Mouse (Mus musculus): Measurements from ENCODE around the gene Epha4. TPM values are rescaled to one million over a fixed set of nuclear protein-coding genes. Genes with fewer than 3 reads are reported as not detected.

Epha4 gene
- total RNA-seq, 2 experiments from 2014 or later: 4.2 TPM

DNA sequence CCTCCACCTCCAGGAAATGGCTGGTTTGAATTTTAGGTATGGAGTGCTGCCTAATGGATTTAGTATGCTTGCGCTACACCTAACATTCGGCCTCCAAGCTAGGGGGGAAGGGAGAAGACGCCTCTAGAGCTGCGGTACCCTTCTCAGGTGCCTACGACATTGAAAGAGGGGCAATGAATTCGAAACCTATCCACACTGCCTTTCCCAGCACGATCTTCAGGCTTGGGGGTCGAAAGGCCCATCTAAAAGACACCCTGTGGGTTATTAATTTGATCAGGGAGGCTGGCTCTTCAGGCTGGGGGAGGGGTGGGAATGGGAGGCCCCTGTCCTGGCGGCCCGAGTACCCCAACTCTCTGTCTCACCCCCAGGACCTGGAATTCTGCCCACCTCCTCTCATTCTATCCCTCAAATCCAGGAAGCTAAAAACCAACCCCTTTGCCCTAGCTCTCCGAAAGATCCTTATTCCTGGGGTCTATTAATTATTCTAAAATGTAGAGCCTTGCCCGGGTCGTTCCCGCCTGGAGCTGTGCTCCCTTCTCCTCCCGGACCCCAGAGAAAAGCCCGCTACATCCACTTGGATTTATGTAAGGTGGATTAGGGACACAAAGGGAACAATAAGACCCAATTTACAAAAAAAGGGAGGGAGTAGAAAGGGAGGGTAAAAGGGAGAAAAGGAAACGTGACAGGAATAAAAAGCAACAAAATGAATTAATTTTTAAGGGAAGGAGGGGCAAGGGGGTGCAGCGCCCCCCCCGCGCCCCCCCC is 2.3 kb downstream of the Epha4 start:
- no peak for DNase-seq

GRCm38 (mm10) chr1:77512059-77512407 is 2.9 kb downstream of the Epha4 start:
- no peak for DNase-seq

- DNase-seq: no peak
Measured at GRCm38 (mm10) chr1:77511372-77512058, 3.4 kb downstream of the Epha4 start.

- no peak for DNase-seq
Measured at GRCm38 (mm10) chr1:77510623-77511022, 4.3 kb downstream of the Epha4 start.

GRCm38 (mm10) chr1:77506856-77507200 is 8.1 kb downstream of the Epha4 start:
- no peak for DNase-seq

- no peak for DNase-seq
Measured at GRCm38 (mm10) chr1:77506038-77506855, 8.6 kb downstream of the Epha4 start.

- DNase-seq: no peak
Measured at GRCm38 (mm10) chr1:77505263-77505662, 9.6 kb downstream of the Epha4 start.

DNA sequence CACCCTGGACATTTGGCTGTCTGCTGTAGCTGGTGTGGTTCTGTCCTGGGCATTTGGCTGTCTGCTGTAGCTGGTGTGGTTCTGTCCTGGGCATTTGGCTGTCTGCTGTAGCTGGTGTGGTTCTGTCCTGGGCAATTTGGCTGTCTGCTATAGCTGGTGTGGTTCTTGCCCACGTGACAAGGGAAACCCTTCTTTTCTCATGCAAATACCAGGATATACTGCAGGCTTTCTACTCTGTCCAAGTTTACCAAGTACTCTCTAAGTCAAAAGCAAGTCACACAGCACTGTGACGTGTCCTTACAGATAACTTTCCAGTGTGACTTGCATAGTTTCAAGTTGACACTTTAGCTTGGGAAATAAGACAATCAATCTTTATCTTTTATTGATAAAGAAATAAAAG is 10.1 kb downstream of the Epha4 start:
- no peak for DNase-seq

DNA sequence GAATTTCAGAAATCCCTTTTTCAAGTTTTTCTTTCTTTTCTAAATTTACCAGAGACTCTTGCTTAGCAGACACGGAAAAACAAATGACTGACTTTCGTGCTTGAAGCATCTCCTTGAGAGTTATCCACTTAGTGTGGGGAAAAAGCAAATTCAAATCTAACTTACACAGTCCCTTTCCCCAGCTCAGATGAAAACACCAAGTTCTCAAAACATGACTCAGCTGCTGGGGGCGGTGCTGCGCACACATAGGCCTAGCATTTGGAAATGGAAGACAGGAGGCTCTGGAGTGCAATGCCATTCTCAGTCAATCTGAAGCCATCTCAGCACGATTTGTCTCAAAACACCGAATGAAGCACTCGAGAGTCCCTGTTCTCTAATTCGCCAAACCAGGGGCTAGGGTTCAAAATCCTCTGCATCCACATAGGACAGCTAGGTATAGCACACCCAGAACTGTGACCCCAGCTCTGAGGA is 11.1 kb downstream of the Epha4 start:
- DNase-seq: peak; percentile 12

GRCm38 (mm10) chr1:77502554-77503119 is 12.3 kb downstream of the Epha4 start:
- no peak for DNase-seq

DNA sequence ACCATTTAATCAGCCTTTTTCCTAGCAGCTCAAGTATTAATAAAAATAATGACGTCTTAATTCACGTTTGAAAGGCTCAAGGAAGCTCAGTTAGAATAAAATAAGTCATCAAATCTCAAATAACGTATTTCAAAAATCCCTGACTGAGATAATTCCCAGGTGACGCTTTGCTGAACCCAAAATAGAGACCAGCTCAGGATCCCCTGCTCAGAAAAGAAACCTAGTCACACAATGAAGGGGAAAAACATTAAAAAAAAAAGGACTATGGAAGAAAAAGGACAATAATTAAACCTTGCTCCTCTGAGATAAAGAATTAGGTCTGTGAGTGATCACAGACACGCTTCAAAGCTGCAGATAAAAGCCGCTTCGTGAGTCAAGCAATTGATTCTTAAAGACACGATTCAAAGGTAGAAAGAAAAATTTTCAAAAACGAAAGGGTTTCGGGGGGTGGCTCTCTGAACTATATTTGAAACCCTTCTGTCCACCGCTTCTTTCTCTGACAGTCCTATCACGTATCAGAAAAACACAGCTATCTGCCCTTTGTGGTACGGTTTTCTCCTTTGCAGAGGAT is 13.4 kb downstream of the Epha4 start:
- DNase-seq: no peak

GRCm38 (mm10) chr1:77497506-77497905 is 17.4 kb downstream of the Epha4 start:
- DNase-seq: no peak

GRCm38 (mm10) chr1:77496468-77497181 is 18.3 kb downstream of the Epha4 start:
- DNase-seq: no peak

DNA sequence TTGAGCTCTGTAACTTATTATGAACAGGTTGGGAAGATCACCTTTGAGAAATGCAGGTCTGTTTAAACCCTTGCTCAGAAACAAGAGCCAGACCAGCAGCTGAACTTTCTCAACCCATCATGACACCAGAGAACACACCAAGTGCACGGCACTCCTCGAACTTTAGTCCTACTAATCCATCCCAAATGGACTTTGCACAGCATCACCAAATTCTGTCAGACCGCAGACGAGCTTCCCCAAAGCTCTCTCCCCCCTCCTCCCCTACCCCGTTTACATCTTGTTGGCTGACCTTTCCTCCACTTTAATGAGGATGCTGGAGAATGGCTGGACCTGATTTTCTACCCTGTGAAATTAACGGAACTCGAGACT is 19.1 kb downstream of the Epha4 start:
- no peak for DNase-seq

DNA sequence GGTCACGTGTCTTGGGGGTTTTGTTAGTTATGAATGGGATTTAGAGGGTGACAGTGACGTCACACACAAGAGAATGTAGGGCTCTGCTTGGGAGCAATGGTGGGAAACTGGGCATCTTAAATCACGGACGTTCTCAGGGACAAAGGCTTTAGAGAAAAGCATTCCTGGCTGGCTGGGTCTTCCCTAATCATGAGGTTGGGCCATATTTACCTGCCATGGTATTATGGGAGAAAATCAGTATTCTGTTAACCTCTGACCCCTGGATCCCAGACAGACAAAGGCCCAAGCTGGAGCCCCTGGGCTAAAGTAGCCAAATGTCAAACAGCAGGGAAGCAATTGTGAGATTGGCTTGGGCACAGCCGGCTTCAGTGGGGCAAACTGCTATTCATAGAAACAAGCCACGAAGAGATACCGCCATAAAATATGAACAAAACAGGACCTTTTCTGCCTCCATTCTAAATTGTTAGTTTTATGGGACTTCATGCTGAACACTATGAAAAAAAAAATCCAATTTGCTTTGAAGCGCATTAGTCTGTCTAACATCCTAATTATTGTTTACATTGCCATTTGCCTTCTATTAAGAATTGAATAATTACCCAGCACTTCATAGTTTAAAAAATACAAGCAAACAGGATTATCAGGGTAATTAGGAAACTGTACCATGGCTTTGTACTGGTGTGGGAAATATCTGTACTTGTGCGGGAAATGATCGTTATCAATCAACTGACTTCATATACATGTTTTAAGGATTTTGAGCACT is 19.7 kb downstream of the Epha4 start:
- no peak for DNase-seq

GRCm38 (mm10) chr1:77493841-77494635 is 20.9 kb downstream of the Epha4 start:
- DNase-seq: no peak

- DNase-seq: no peak
Measured at GRCm38 (mm10) chr1:77490166-77490565, 24.7 kb downstream of the Epha4 start.

DNA sequence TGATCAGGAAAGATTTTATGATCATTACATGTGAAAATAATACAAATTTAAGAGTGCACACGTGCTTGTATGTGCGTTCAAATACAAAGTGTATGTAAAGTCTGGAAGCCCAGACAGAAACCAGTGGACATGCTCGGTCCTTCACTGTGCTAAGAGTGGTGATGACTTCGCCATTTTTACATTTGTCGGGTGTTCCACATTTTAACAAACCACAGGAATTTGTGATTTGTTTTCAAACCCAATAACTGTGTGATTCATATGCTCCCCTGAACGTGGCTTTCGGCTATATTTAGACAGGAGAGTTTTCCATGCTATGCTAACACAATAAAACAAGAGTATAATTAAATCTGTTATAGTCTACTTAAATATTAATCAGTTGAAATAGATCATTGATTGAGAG is 25.5 kb downstream of the Epha4 start:
- no peak for DNase-seq

GRCm38 (mm10) chr1:77487856-77488462 is 26.9 kb downstream of the Epha4 start:
- DNase-seq: no peak

All from adrenal gland, postnatal 10 days (tissue).